ENCODE assay signal across 8 mouse cellular contexts in the genomic region with DNA sequence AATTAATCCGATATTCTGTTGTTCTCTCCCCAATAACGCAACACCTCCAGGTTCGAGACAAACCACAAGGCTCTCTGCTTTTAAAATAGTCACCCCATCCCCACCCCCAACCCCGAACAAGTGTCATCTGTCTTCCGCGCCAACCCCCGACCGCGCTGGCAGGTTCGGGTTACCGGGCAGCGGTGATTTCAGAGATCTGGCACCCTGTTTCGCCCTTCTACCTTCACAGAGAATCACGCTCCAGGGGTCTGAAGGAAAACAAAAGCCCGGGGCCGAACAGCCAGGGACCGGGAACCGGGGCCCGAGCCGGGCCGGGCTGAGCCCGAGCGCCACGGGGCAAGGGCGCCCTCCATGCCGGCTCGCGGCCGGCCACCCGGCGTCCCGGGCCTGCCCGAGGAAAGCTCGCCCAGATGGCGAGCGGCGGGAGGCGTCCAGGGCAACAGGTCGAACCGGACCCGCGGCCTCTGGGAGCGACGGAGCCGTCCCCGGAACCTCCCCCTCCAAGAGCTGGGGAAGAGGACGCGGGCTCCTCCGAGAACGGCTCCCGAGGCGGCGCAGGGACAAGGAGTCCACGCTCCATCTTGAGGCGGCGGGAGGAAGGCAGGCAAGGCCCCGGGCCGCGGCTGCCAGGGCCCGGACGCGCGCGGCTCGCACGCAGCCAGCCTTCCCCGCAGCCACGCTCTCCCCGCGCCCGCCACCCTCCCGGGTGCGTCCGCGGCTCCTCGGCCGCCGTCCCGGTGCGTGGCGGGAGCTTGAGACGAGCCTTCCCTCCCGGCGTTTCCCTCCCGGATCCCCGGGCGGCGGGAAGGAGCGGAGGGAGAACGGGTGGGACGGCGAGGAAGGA. TPM values are rescaled to one million over a fixed set of nuclear protein-coding genes. Genes with fewer than 3 reads are reported as not detected.
A peak's percentile ranks its signal among the peaks of the same experiment; 100 is the strongest.
DNase-seq lines count a peak whose midpoint lies in the region; ATAC-seq and TF ChIP-seq lines count a peak whose summit lies in the region.

No protein-coding gene starts in this region.

- 1% methylated on average over 91 of the region's 92 CpGs for WGBS in heart, adult 2 months
- WGBS in liver, postnatal 0 days (ENCODE audit: insufficient replicate concordance): under 1% methylated on average over 61 of the region's 92 CpGs
- WGBS in neural tube, embryonic 13.5 days: 1% methylated on average over 68 of the region's 92 CpGs

- peak overlapping the region; percentile 99 for H3K9ac ChIP-seq in heart, adult 2 months (ENCODE audit: low read depth, low read length)
- H3K9ac ChIP-seq in liver, postnatal 0 days (replicated peaks): peak overlapping the region; percentile 91
- peak overlapping the region; percentile 98 for H3K9ac ChIP-seq in neural tube, embryonic 13.5 days

- intact Hi-C loops in heart, adult 2 months (cut with DNase I): loop anchor here (1.0 to 5.0 kb wide), 3 partner anchors 21 to 56 kb away; no protein-coding TSS in a partner anchor

- no peak for TF ChIP-seq POLR2A in heart, adult 2 months (IDR thresholded peaks at IDR 0.05; ENCODE audit: insufficient read depth, low read depth, low read length)

- peak; percentile 67 for DNase-seq in CD4-positive helper T cell, adult 2 months (ENCODE audit: low read depth, low spot score)
- peak; percentile 68 for DNase-seq in adrenal gland, postnatal 10 days
- DNase-seq in embryo, embryonic 9.5 days (ENCODE audit: extremely low spot score): peak; percentile 77
- DNase-seq in heart, adult 2 months: peak; percentile 80 to 83
- peak; percentile 36 to 50 for DNase-seq in kidney, adult 8-10 months
- peak; percentile 65 for DNase-seq in liver, postnatal 0 days
- DNase-seq in thymus, adult 18-20 months: peak; percentile 41 to 44

- peak; percentile 76 for ATAC-seq in liver, postnatal 0 days
- peak; percentile 68 for ATAC-seq in neural tube, embryonic 13.5 days (ENCODE audit: low read depth)

- H3K79me2 ChIP-seq in heart, adult 2 months (replicated peaks; ENCODE audit: control insufficient read depth, insufficient read depth, low read length): peaks cover 2% of the 10 kb centered on the region

- TF ChIP-seq CTCF in heart, adult 2 months (IDR thresholded peaks at IDR 0.05): no peak
- TF ChIP-seq CTCF in liver, postnatal 0 days (IDR thresholded peaks at IDR 0.05; ENCODE audit: low read depth): no peak

- H3K27ac ChIP-seq in heart, adult 2 months: peak overlapping the region; percentile 97
- peak overlapping the region; percentile 93 for H3K27ac ChIP-seq in liver, postnatal 0 days (ENCODE audit: low read depth)
- peak overlapping the region; percentile 99 for H3K27ac ChIP-seq in neural tube, embryonic 13.5 days (replicated peaks)

- H3K36me3 ChIP-seq in heart, adult 2 months (ENCODE audit: control insufficient read depth, insufficient read depth, low read length): peaks cover 14% of the 10 kb centered on the region
- H3K36me3 ChIP-seq in liver, postnatal 0 days (replicated peaks; ENCODE audit: insufficient read depth, low read length): no peaks in the 10 kb centered on the region
- no peaks in the 10 kb centered on the region for H3K36me3 ChIP-seq in neural tube, embryonic 13.5 days

- H3K9me3 ChIP-seq in liver, postnatal 0 days (ENCODE audit: low read length): no peaks in the 10 kb centered on the region
- H3K9me3 ChIP-seq in neural tube, embryonic 13.5 days: no peaks in the 10 kb centered on the region

- H3K27me3 ChIP-seq in heart, adult 2 months (ENCODE audit: control insufficient read depth, insufficient read depth, low read length): no peaks in the 10 kb centered on the region
- H3K27me3 ChIP-seq in liver, postnatal 0 days (ENCODE audit: insufficient read depth, low read length): no peaks in the 10 kb centered on the region
- no peaks in the 10 kb centered on the region for H3K27me3 ChIP-seq in neural tube, embryonic 13.5 days

- peaks cover 17% of the 10 kb centered on the region for H3K4me1 ChIP-seq in heart, adult 2 months (ENCODE audit: control insufficient read depth, insufficient read depth, low read length)
- H3K4me1 ChIP-seq in liver, postnatal 0 days (ENCODE audit: insufficient read depth): peaks cover 14% of the 10 kb centered on the region
- H3K4me1 ChIP-seq in neural tube, embryonic 13.5 days (replicated peaks): peaks cover 44% of the 10 kb centered on the region

- H3K4me2 ChIP-seq in liver, postnatal 0 days (ENCODE audit: low read depth, low read length): peak overlapping the region; percentile 97
- peak overlapping the region; percentile 64 for H3K4me2 ChIP-seq in neural tube, embryonic 13.5 days

- no peak for TF ChIP-seq EP300 in heart, adult 2 months (IDR thresholded peaks at IDR 0.05; ENCODE audit: insufficient read depth, low read depth, low read length)
- no peak for TF ChIP-seq EP300 in liver, postnatal 0 days (IDR thresholded peaks at IDR 0.05; ENCODE audit: low read depth)

- H3K4me3 ChIP-seq in heart, adult 2 months: peak overlapping the region; percentile 69
- H3K4me3 ChIP-seq in liver, postnatal 0 days (ENCODE audit: low read depth, low read length): peak overlapping the region; percentile 90
- H3K4me3 ChIP-seq in neural tube, embryonic 13.5 days: peak overlapping the region; percentile 72

RNA-seq across cellular contexts. Expression of a gene that starts 0.8 kb away (rescaled TPM):
- total RNA-seq in adrenal gland, postnatal 10 days (2021): 10 to 100 TPM; 45.8 to 60.2 TPM
- 100 to 1,000 TPM; 156 to 195 TPM for total RNA-seq in heart, adult 2 months (2021)
- polyA plus RNA-seq in heart, adult 2 months (2012; rRNA removed): 77.2 and 107 TPM in 2 replicates
- polyA plus RNA-seq in liver, postnatal 0 days (2015; fragmentation: Nextera tagmentation; extraction: Ambion mirVana): 10.1 and 12.2 TPM in 2 replicates
- polyA plus RNA-seq in neural tube, embryonic 13.5 days (2015; fragmentation: Nextera tagmentation; extraction: Ambion mirVana): 67.0 and 74.3 TPM in 2 replicates

RNA-seq across cellular contexts. Expression of a gene that starts 37.3 kb away (rescaled TPM):
- 10 to 100 TPM; 39.7 to 54.2 TPM for total RNA-seq in adrenal gland, postnatal 10 days (2021)
- 10 to 100 TPM; 23.2 to 24.9 TPM for total RNA-seq in heart, adult 2 months (2021)
- polyA plus RNA-seq in heart, adult 2 months (2012; rRNA removed): 12.6 and 16.1 TPM in 2 replicates
- 19.3 and 23.7 TPM in 2 replicates for polyA plus RNA-seq in liver, postnatal 0 days (2015; fragmentation: Nextera tagmentation; extraction: Ambion mirVana)
- polyA plus RNA-seq in neural tube, embryonic 13.5 days (2015; fragmentation: Nextera tagmentation; extraction: Ambion mirVana): 71.8 and 72.0 TPM in 2 replicates

Comparison
In these comparisons a context has a peak if more than half of its experiments do, and no peak if none do; other contexts are left out.
1. Peak in every context shown above with its lines: DNase-seq, ATAC-seq, H3K4me3 ChIP-seq and H3K27ac ChIP-seq.